Comparison of ENCODE assay signal across 9 mouse cellular contexts in the genomic region with DNA sequence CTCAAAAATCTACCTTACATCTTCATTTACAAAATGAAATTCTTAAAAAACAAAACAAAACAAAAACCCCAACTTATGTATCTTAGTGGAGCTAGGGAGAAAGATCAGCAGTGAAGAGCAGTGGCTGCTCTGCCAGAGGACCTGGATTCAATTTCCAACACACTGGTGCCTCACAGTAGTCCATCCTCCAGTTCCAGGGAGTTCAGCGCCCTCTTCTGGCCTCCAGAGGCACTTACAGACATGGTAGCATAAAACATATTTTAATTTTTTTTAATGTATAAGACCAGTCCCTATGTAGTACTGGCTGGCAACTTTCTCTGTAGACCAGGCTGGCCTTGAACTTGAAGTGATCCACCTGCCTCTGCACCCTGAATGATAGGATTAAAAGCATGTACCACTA. TPM values are rescaled to one million over a fixed set of nuclear protein-coding genes. Genes with fewer than 3 reads are reported as not detected.
DNase-seq lines count a peak whose midpoint lies in the region; ATAC-seq and TF ChIP-seq lines count a peak whose summit lies in the region.
"Had no signal": no experiment of that assay in that cellular context is flagged by ENCODE, and none has a peak within 500 bp of the region (broad histone marks: within the 10 kb centered on the region; RNA-seq: fewer than 3 reads in every experiment).

No protein-coding gene starts in this region.

- no peak overlapping the region for H3K9ac ChIP-seq in MEL (ENCODE audit: control insufficient read depth, low read depth, low read length, poor library complexity, severe bottlenecking)
- no peak overlapping the region for H3K9ac ChIP-seq in hindbrain, embryonic 12.5 days
- H3K9ac ChIP-seq: embryonic facial prominence, embryonic 12.5 days; stomach, embryonic 15.5 days had no signal

- H3K79me2 ChIP-seq in MEL (ENCODE audit: control insufficient read depth, insufficient read depth, low read length, poor library complexity), result no peaks in the 10 kb centered on the region

- TF ChIP-seq POLR2A in MEL (IDR thresholded peaks at IDR 0.05; ENCODE audit: control insufficient read depth in 1 of 2, insufficient read depth in 1 of 2, low read depth in 1 of 2, low read length in 2 of 2, poor library complexity in 1 of 2), result no peak

- peak; percentile 49 for TF ChIP-seq CTCF in left cerebral cortex, adult 2 months (IDR thresholded peaks at IDR 0.05)
- peak; percentile 75 to 95 (median 88) for TF ChIP-seq CTCF in MEL (IDR thresholded peaks at IDR 0.05 in 2 of 3, conservative IDR thresholded peaks at IDR 0.05 in 1 of 3; ENCODE audit: control insufficient read depth in 1 of 3, insufficient read depth in 1 of 3, low read depth in 2 of 3, low read length in 3 of 3, poor library complexity in 1 of 3, severe bottlenecking in 1 of 3)

- no peaks in the 10 kb centered on the region for H3K27me3 ChIP-seq in MEL (ENCODE audit: control insufficient read depth in 1 of 2, insufficient read depth in 2 of 2, low read length in 2 of 2)
- H3K27me3 ChIP-seq in hindbrain, embryonic 12.5 days, result no peaks in the 10 kb centered on the region
- H3K27me3 ChIP-seq: embryonic facial prominence, embryonic 12.5 days; stomach, embryonic 15.5 days had no signal

- no peaks in the 10 kb centered on the region; a peak in 1 of 4 replicates for H3K36me3 ChIP-seq in MEL (ENCODE audit: control insufficient read depth in 1 of 2, insufficient read depth in 2 of 2, low read length in 2 of 2)
- H3K36me3 ChIP-seq in hindbrain, embryonic 12.5 days, result peaks cover 69% of the 10 kb centered on the region

- 44% methylated on average over 1 of the region's 1 CpGs for WGBS in hindbrain, embryonic 12.5 days

- no peak overlapping the region for H3K4me3 ChIP-seq in left cerebral cortex, adult 2 months
- H3K4me3 ChIP-seq in MEL (ENCODE audit: control insufficient read depth in 1 of 2, insufficient read depth in 1 of 2, low read depth in 2 of 2, low read length in 2 of 2), result no peak overlapping the region
- no peak overlapping the region for H3K4me3 ChIP-seq in hindbrain, embryonic 12.5 days
- H3K4me3 ChIP-seq: embryonic facial prominence, embryonic 12.5 days; stomach, embryonic 15.5 days had no signal

- H3K9me3 ChIP-seq in MEL (replicated peaks; ENCODE audit: insufficient read depth, low read length), result no peaks in the 10 kb centered on the region
- H3K9me3 ChIP-seq in hindbrain, embryonic 12.5 days (replicated peaks), result no peaks in the 10 kb centered on the region
- H3K9me3 ChIP-seq: embryonic facial prominence, embryonic 12.5 days; stomach, embryonic 15.5 days had no signal

- H3K4me2 ChIP-seq in hindbrain, embryonic 12.5 days (replicated peaks), result no peak overlapping the region
- H3K4me2 ChIP-seq: embryonic facial prominence, embryonic 12.5 days; stomach, embryonic 15.5 days had no signal

- H3K27ac ChIP-seq in left cerebral cortex, adult 2 months, result no peak overlapping the region
- H3K27ac ChIP-seq in MEL (ENCODE audit: control insufficient read depth, low read depth, low read length), result no peak overlapping the region
- H3K27ac ChIP-seq in hindbrain, embryonic 12.5 days, result no peak overlapping the region
- H3K27ac ChIP-seq: embryonic facial prominence, embryonic 12.5 days had no signal

- no peak for DNase-seq in left cerebral cortex, adult 2 months (ENCODE audit: extremely low spot score in 1 of 2, low spot score in 2 of 2)
- DNase-seq in left cerebral cortex, postnatal 4 days, result no peak
- peak; percentile 85 for DNase-seq in MEL (ENCODE audit: low read depth, low spot score)
- peak; percentile 61 for DNase-seq in c-Kit-positive CD71-positive TER-119-negative erythroid progenitor cells, embryonic 14.5 days (ENCODE audit: low read depth)
- DNase-seq in layer of hippocampus, postnatal 10 days (ENCODE audit: low spot score in 2 of 2), result no peak

- ATAC-seq in megakaryocyte, adult 5-6 weeks (ENCODE audit: poor library complexity, severe bottlenecking), result peak; percentile 63; the same call in 1 of the 2 replicates
- ATAC-seq in hindbrain, embryonic 12.5 days (ENCODE audit: low FRiP score), result no peak

- TF ChIP-seq EP300 in MEL (IDR thresholded peaks at IDR 0.05; ENCODE audit: low read depth in 1 of 2, low read length in 2 of 2), result no peak

- no peaks in the 10 kb centered on the region for H3K4me1 ChIP-seq in MEL (ENCODE audit: control insufficient read depth in 1 of 2, insufficient read depth in 2 of 2, low read length in 2 of 2)
- peaks cover 9% of the 10 kb centered on the region; the same call in 1 of the 2 replicates for H3K4me1 ChIP-seq in hindbrain, embryonic 12.5 days

- TF ChIP-seq RAD21 in MEL (IDR thresholded peaks at IDR 0.05; ENCODE audit: low read depth, low read length), result peak; percentile 93

- intact Hi-C loops in left cerebral cortex, adult 2 months (cut with DNase I), result loop anchor here (5.0 kb wide), 1 partner anchor 69 kb away; a partner anchor contains a TSS
- intact Hi-C loops in left cerebral cortex, postnatal 4 days (cut with DNase I), result no loop called here

TF ChIP-seq in MEL, 35 proteins besides CTCF, POLR2A, EP300 and RAD21 (continues in another document):
- peak; percentile 96 for TF ChIP-seq ZC3H11A (IDR thresholded peaks at IDR 0.05; ENCODE audit: low read depth, low read length)
- TF ChIP-seq HCFC1 (IDR thresholded peaks at IDR 0.05; ENCODE audit: low read depth, low read length), result no peak
- no peak for TF ChIP-seq MYC (IDR thresholded peaks at IDR 0.05; ENCODE audit: low read depth, low read length)
- no peak for TF ChIP-seq MAX (IDR thresholded peaks at IDR 0.05; ENCODE audit: low read length)
- TF ChIP-seq TAL1 (IDR thresholded peaks at IDR 0.05; ENCODE audit: low read length), result no peak
- TF ChIP-seq POLR2AphosphoS2 (IDR thresholded peaks at IDR 0.05; ENCODE audit: low read length), result no peak
- no peak for TF ChIP-seq MAZ (IDR thresholded peaks at IDR 0.05; ENCODE audit: low read depth, low read length)
- no peak for TF ChIP-seq NELFE (IDR thresholded peaks at IDR 0.05; ENCODE audit: low read depth, low read length)
- TF ChIP-seq CHD1 (IDR thresholded peaks at IDR 0.05; ENCODE audit: low read depth, low read length), result no peak
- TF ChIP-seq JUND (IDR thresholded peaks at IDR 0.05; ENCODE audit: low read depth, low read length), result peak; percentile 49; the same call in 1 of the 2 replicates
- no peak for TF ChIP-seq SIN3A (IDR thresholded peaks at IDR 0.05; ENCODE audit: low read length)
- no peak for TF ChIP-seq ELF1 (IDR thresholded peaks at IDR 0.05; ENCODE audit: low read depth, low read length)

RNA-seq across cellular contexts. Expression of a gene that starts 14.2 kb away (rescaled TPM):
- 10 to 100 TPM; 10.5 to 10.6 TPM for total RNA-seq in left cerebral cortex, adult 2 months (2021)
- 10 to 100 TPM; 74.4 to 79.6 TPM for total RNA-seq in left cerebral cortex, postnatal 4 days (2021)
- total RNA-seq in MEL (2012; rRNA removed), result 21.0 and 42.0 TPM in 2 replicates
- 10 to 100 TPM in 1 of 2 experiments, not detected in 1; 34.4 TPM for polyA plus RNA-seq in MEL (2012; ENCODE audit: insufficient read depth in 1 of 2, insufficient read length in 2 of 2, low read depth in 1 of 2, low replicate concordance in 2 of 2, missing spikeins in 1 of 2)
- 1.3 TPM in 2 replicates for total RNA-seq in megakaryocyte, adult 5-6 weeks (2015)
- 0.51 and 2.2 TPM in 2 replicates for total RNA-seq in megakaryocyte, adult 5-6 weeks (2017)
- 10 to 100 TPM; 47.8 to 48.9 TPM for total RNA-seq in layer of hippocampus, postnatal 10 days (2021)
- 149 and 152 TPM in 2 replicates for polyA plus RNA-seq in hindbrain, embryonic 12.5 days (2016; fragmentation: Nextera tagmentation; extraction: Ambion mirVana)

RNA-seq across cellular contexts. Expression of a gene that starts 25.3 kb away (rescaled TPM):
- total RNA-seq in left cerebral cortex, adult 2 months (2021), result 1 to 10 TPM; 3.0 to 3.1 TPM
- total RNA-seq in left cerebral cortex, postnatal 4 days (2021), result 1 to 10 TPM; 6.0 to 6.5 TPM
- total RNA-seq in MEL (2012; rRNA removed), result 6.0 and 7.5 TPM in 2 replicates
- 10 to 100 TPM in 1 of 2 experiments, not detected in 1; 10.1 TPM for polyA plus RNA-seq in MEL (2012; ENCODE audit: insufficient read depth in 1 of 2, insufficient read length in 2 of 2, low read depth in 1 of 2, low replicate concordance in 2 of 2, missing spikeins in 1 of 2)
- total RNA-seq in megakaryocyte, adult 5-6 weeks (2015), result 2.4 and 8.6 TPM in 2 replicates
- 2.1 and 6.9 TPM in 2 replicates for total RNA-seq in megakaryocyte, adult 5-6 weeks (2017)
- total RNA-seq in layer of hippocampus, postnatal 10 days (2021), result 1 to 10 TPM; 6.2 to 6.4 TPM
- polyA plus RNA-seq in hindbrain, embryonic 12.5 days (2016; fragmentation: Nextera tagmentation; extraction: Ambion mirVana), result 10.7 and 12.9 TPM in 2 replicates

RNA-seq across cellular contexts. Expression of a gene that starts 25.4 kb away (rescaled TPM):
- 10 to 100 TPM; 24.4 to 27.7 TPM for total RNA-seq in left cerebral cortex, adult 2 months (2021)
- total RNA-seq in left cerebral cortex, postnatal 4 days (2021), result 10 to 100 TPM; 15.4 to 17.3 TPM
- 16.2 and 28.3 TPM in 2 replicates for total RNA-seq in MEL (2012; rRNA removed)
- polyA plus RNA-seq in MEL (2012; ENCODE audit: insufficient read depth in 1 of 2, insufficient read length in 2 of 2, low read depth in 1 of 2, low replicate concordance in 2 of 2, missing spikeins in 1 of 2), result 10 to 100 TPM in 1 of 2 experiments, not detected in 1; 23.3 TPM
- 0.76 and 2.8 TPM in 2 replicates for total RNA-seq in megakaryocyte, adult 5-6 weeks (2015)
- 1.0 and 1.3 TPM in 2 replicates for total RNA-seq in megakaryocyte, adult 5-6 weeks (2017)
- total RNA-seq in layer of hippocampus, postnatal 10 days (2021), result 10 to 100 TPM; 37.0 to 38.8 TPM
- polyA plus RNA-seq in hindbrain, embryonic 12.5 days (2016; fragmentation: Nextera tagmentation; extraction: Ambion mirVana), result 9.4 and 10.2 TPM in 2 replicates

RNA-seq across cellular contexts. Expression of a gene that starts 32.2 kb away (rescaled TPM):
- total RNA-seq in left cerebral cortex, adult 2 months (2021), result 100 to 1,000 TPM; 647 to 724 TPM
- total RNA-seq in left cerebral cortex, postnatal 4 days (2021), result 1,000 to 10,000 TPM; 1,093 to 1,122 TPM
- 3,920 and 4,112 TPM in 2 replicates for total RNA-seq in MEL (2012; rRNA removed)
- polyA plus RNA-seq in MEL (2012; ENCODE audit: insufficient read depth in 1 of 2, insufficient read length in 2 of 2, low read depth in 1 of 2, low replicate concordance in 2 of 2, missing spikeins in 1 of 2), result 1,000 to 10,000 TPM in 1 of 2 experiments, not detected in 1; 2,892 TPM
- 2,467 and 2,664 TPM in 2 replicates for total RNA-seq in megakaryocyte, adult 5-6 weeks (2015)
- total RNA-seq in megakaryocyte, adult 5-6 weeks (2017), result 2,641 and 2,675 TPM in 2 replicates
- 100 to 1,000 TPM; 878 to 942 TPM for total RNA-seq in layer of hippocampus, postnatal 10 days (2021)
- 894 and 983 TPM in 2 replicates for polyA plus RNA-seq in hindbrain, embryonic 12.5 days (2016; fragmentation: Nextera tagmentation; extraction: Ambion mirVana)

RNA-seq across cellular contexts. Expression of a gene that starts 37.1 kb away (rescaled TPM):
- total RNA-seq in left cerebral cortex, adult 2 months (2021), result 10 to 100 TPM; 19.0 to 19.7 TPM
- total RNA-seq in left cerebral cortex, postnatal 4 days (2021), result 10 to 100 TPM; 53.4 to 55.9 TPM
- 20.8 TPM in 2 replicates for total RNA-seq in MEL (2012; rRNA removed)
- polyA plus RNA-seq in MEL (2012; ENCODE audit: insufficient read depth in 1 of 2, insufficient read length in 2 of 2, low read depth in 1 of 2, low replicate concordance in 2 of 2, missing spikeins in 1 of 2), result 10 to 100 TPM in 1 of 2 experiments, not detected in 1; 42.9 TPM
- total RNA-seq in megakaryocyte, adult 5-6 weeks (2015), result not detected in 2 replicates
- total RNA-seq in megakaryocyte, adult 5-6 weeks (2017), result 1.3 TPM in 1 of 2 replicates, not detected in the other
- 10 to 100 TPM; 40.9 to 42.2 TPM for total RNA-seq in layer of hippocampus, postnatal 10 days (2021)
- polyA plus RNA-seq in hindbrain, embryonic 12.5 days (2016; fragmentation: Nextera tagmentation; extraction: Ambion mirVana), result 75.2 and 81.0 TPM in 2 replicates

Comparison
In these comparisons a context has a peak if more than half of its experiments do, and no peak if none do; other contexts are left out.
1. DNase-seq: peak in MEL (single experiment) and c-Kit-positive CD71-positive TER-119-negative erythroid progenitor cells, embryonic 14.5 days (single experiment); none in left cerebral cortex, adult 2 months (0 of 2), left cerebral cortex, postnatal 4 days (single experiment) and layer of hippocampus, postnatal 10 days (0 of 2).